Mouse (Mus musculus): ENCODE results near the gene Gm21882. TPM values are rescaled to one million over a fixed set of nuclear protein-coding genes. Genes with fewer than 3 reads are reported as not detected.
"Not testable (repeated sequence)": the region's sequence is repeated elsewhere in the genome, so short reads cannot be mapped to it uniquely, and the experiment has no call there.

Gm21882 gene
- not detected in 2 replicates for polyA plus RNA-seq (2012; rRNA removed)

GRCm38 (mm10) chrY:40381423-40381822 lies at the start of gene Gm21882:
Gm21882 (minus strand) TSS chrY:40381523.
- DNase-seq; H3K4me3 ChIP-seq (ENCODE audit: control insufficient read depth, insufficient read depth, low read length); H3K4me1 ChIP-seq (replicated peaks; ENCODE audit: control insufficient read depth, insufficient read depth, low read length); H3K27me3 ChIP-seq (ENCODE audit: control insufficient read depth, insufficient read depth, low read length); H3K27ac ChIP-seq (ENCODE audit: control insufficient read depth, insufficient read depth, low read length); H3K36me3 ChIP-seq (ENCODE audit: control insufficient read depth, insufficient read depth, low read length): not testable (repeated sequence)
- 85% methylated on average over 1 of the region's 1 CpGs for WGBS

Other genes starting within 250 kb of the Gm21882 start
- gene Gm21865, start 64.6 kb downstream of the Gm21882 start, polyA plus RNA-seq (2012; rRNA removed) = not detected in 2 replicates

All from thymus, adult 2 months (tissue).